Mouse (Mus musculus) bone marrow, adult 2 months (tissue): ENCODE results near the gene Esrrb.

Experiments used
- CTCF ChIP-seq: fragments of 200-500 bp; IDR thresholded peaks from 2 replicates; pipeline ENCODE4 v1.5.1; 2011; ENCODE audit warnings: low read length, control low read depth; ENCODE audit not compliant: control insufficient read depth, insufficient read depth
- POLR2A ChIP-seq: fragments of 200-500 bp; IDR thresholded peaks from 2 replicates; pipeline ENCODE4 v1.6.1; 2011; ENCODE audit warnings: low read depth, mild to moderate bottlenecking, control low read depth, low read length, borderline replicate concordance; ENCODE audit not compliant: control insufficient read depth

GRCm38 (mm10) chr12:86509295-86510279 lies 148.7 kb downstream of the Esrrb start:
- no peak for TF ChIP-seq CTCF
- TF ChIP-seq POLR2A, result no peak
